Mouse (Mus musculus) liver, postnatal 0 days (tissue): ENCODE data around the gene Abcc3.

ENCODE experiments used
- CTCF ChIP-seq: sonication (generic); IDR thresholded peaks from 2 replicates; pipeline ENCODE4 v1.5.1; 2016; ENCODE audit warnings: antibody characterized with exemption, low read depth
- EP300 ChIP-seq: IDR thresholded peaks from 2 replicates; pipeline ENCODE4 v1.6.1; 2016; ENCODE audit warnings: antibody characterized with exemption, low read depth, mild to moderate bottlenecking

DNA sequence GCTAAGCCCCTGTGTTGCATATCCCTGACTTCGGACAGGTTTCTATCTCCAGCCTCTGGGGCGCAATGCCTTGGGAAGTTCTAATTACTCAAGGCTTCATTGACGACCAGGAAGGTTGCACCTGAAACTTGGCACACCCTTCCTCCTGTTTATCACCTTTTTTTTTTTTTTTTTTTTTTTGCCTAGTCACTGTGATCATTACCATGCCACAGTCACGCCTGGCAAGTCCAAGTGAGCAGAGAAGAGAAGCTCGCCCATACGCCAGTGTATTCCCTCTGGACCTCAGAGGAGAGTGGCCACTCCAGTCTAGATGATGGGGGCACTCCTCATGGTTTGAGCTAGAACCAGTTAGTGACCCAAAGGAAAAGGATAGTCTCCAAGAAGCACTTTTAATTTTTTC, 2.0 kb downstream of the Abcc3 start:
- TF ChIP-seq CTCF (no peak), EP300 (no peak)
